Mouse (Mus musculus) midbrain, embryonic 16.5 days (tissue): ENCODE measurements around the gene Itgad. TPM values are rescaled to one million over a fixed set of nuclear protein-coding genes. Genes with fewer than 3 reads are reported as not detected.

Source experiments
- ATAC-seq: fragments of 200-750 bp; cut with Nextera tagmentation; 2 replicates; pipeline ENCODE4 v1.8.0; 2017; ENCODE audit warnings: moderate TSS enrichment
- H3K27ac ChIP-seq: fragments of 300-500 bp; sonication (generic); 2 replicates; pipeline ENCODE4 v1.5.1; 2014; ENCODE audit warnings: mild to moderate bottlenecking, low read length, mixed read lengths
- H3K27me3 ChIP-seq: fragments of 300-500 bp; sonication (generic); 2 replicates; pipeline ENCODE4 v1.6.1; 2014; ENCODE audit warnings: low read depth, low read length, mixed read lengths; ENCODE audit not compliant: control insufficient read depth, insufficient read depth
- H3K36me3 ChIP-seq: fragments of 300-500 bp; sonication (generic); 2 replicates; pipeline ENCODE4 v1.6.1; 2014; ENCODE audit warnings: mild to moderate bottlenecking, low read length, moderate library complexity, mixed read lengths; ENCODE audit not compliant: control insufficient read depth, insufficient read depth
- H3K4me1 ChIP-seq: fragments of 300-500 bp; sonication (generic); 2 replicates; pipeline ENCODE4 v1.6.1; 2014; ENCODE audit warnings: mild to moderate bottlenecking, low read length, mixed read lengths; ENCODE audit not compliant: control insufficient read depth, insufficient read depth
- H3K4me2 ChIP-seq: fragments of 300-500 bp; sonication (generic); 2 replicates; pipeline ENCODE4 v1.6.1; 2014; ENCODE audit warnings: mild to moderate bottlenecking, low read length, mixed read lengths
- H3K4me3 ChIP-seq: fragments of 300-500 bp; sonication (generic); 2 replicates; pipeline ENCODE4 v1.5.1; 2014; ENCODE audit warnings: low read depth, mild to moderate bottlenecking, low read length, moderate library complexity, mixed read lengths
- H3K9ac ChIP-seq: fragments of 300-500 bp; sonication (generic); 2 replicates; pipeline ENCODE4 v1.6.1; 2014; ENCODE audit warnings: low read depth, low read length, mixed read lengths
- H3K9me3 ChIP-seq: fragments of 300-500 bp; sonication (generic); replicated peaks from 2 replicates; pipeline ENCODE4 v1.6.1; 2014; ENCODE audit warnings: mild to moderate bottlenecking, low read length, mixed read lengths; ENCODE audit not compliant: control insufficient read depth, poor library complexity, severe bottlenecking
- WGBS: fragments of 180-500 bp; shearing (Covaris S2); extraction: QIAGEN DNeasy Blood & Tissue Kit; methylation state at CpG from one replicate; pipeline ENCODE4 v1.1.7; 2014; 5-methylcytosine and 5-hydroxymethylcytosine counted together
- polyA plus RNA-seq: library from polyadenylated mRNA; unstranded; fragments of >200 nt; fragmentation: Nextera tagmentation; extraction: Ambion mirVana; gene quantifications from 2 replicates; pipeline ENCODE4 v1.2.1, GENCODE M21; 2015

Gene Itgad
- polyA plus RNA-seq, 1 experiment from 2014 or later: not detected

DNA sequence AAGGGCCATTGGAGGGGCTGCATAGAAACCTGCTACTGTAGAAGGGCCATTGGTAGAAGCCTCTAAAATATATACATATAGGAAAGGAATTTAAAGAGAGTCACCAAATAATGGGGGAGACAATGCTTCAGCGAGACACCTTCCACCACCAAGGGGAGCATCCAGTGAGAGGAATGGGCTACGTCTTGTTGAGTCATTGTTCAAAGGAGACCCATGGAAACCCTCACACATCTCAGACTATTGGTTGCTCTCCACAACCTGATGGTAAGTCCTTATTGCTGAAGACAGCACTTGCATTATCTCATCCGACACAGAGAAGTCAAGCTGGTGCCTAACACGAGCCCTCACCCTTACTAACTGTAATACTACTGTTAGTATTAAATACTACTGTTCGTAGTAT, 101.6 kb downstream of the Itgad start:
- no peak overlapping the region for H3K4me2 ChIP-seq
- H3K36me3 ChIP-seq: no peaks in the 10 kb centered on the region
- no peak overlapping the region for H3K9ac ChIP-seq
- 0 out of 2 replicates have a peak, but pooled peaks cover 3% of the 10 kb centered on the region for H3K27me3 ChIP-seq
- no peak for ATAC-seq
- 96% methylated on average over 5 of the region's 5 CpGs for WGBS
- no peak overlapping the region for H3K4me3 ChIP-seq
- no peak overlapping the region for H3K27ac ChIP-seq
- H3K4me1 ChIP-seq: peaks cover 7% of the 10 kb centered on the region
- H3K9me3 ChIP-seq: no peaks in the 10 kb centered on the region

DNA sequence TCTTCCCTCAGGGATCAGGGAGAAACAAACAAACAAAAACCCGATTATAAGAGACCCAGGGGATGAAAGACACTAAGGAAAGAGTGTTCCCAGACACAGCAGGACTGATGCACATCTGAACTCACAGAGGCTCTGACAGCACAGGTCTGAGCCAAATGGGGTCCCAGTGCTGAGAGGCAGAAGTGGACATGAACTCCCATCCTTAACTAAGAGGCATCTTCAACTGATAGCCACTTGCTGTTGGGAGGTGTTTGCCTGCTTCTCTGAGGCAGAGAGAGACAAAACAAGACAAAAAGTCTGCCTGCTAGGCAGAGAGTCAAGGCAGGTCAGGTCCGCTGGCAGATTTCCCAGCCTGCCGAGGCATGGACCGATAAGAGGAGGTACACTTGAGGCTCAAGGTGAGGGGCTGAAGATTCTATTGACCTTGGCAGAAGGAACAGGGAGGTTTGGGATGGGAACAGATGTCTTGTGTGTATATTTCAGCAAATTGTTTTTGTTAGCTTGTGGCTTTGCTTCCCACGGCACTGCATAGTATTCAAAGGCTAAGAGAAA, 102.7 kb downstream of the Itgad start:
- Histone ChIP-seq H3K9me3 (no peaks in the 10 kb centered on the region), H3K9ac (no peak overlapping the region), H3K36me3 (no peaks in the 10 kb centered on the region), H3K4me1 (peaks cover 7% of the 10 kb centered on the region), H3K4me2 (no peak overlapping the region), H3K4me3 (no peak overlapping the region), H3K27me3 (no peaks in the 10 kb centered on the region), H3K27ac (no peak overlapping the region)
- 61% methylated on average over 5 of the region's 5 CpGs for WGBS
- ATAC-seq: no peak

- Histone ChIP-seq H3K4me2 (no peak within 1 kb of the TSS), H3K4me1 (no peaks in the 10 kb centered on the region), H3K9ac (no peak within 1 kb of the TSS), H3K27ac (no peak within 1 kb of the TSS), H3K36me3 (no peaks in the 10 kb centered on the region), H3K27me3 (no peaks in the 10 kb centered on the region), H3K9me3 (no peaks in the 10 kb centered on the region), H3K4me3 (no peak within 1 kb of the TSS)
- no peak for ATAC-seq
- 85% methylated on average over 6 of the region's 6 CpGs for WGBS
These were observed 111.2 kb downstream of the Itgad start, which contains the start of gene Slc5a2 for GRCm38 (mm10) chr7:128265411-128265810. TSS of gene Slc5a2 (plus strand) at chr7:128265657.

- no peak overlapping the region for H3K27ac ChIP-seq
- H3K4me1 ChIP-seq: no peaks in the 10 kb centered on the region
- ATAC-seq: no peak
- H3K9ac ChIP-seq: no peak overlapping the region
- no peak overlapping the region for H3K4me3 ChIP-seq
- H3K4me2 ChIP-seq: no peak overlapping the region
- no peaks in the 10 kb centered on the region for H3K9me3 ChIP-seq
- H3K27me3 ChIP-seq: no peaks in the 10 kb centered on the region
- H3K36me3 ChIP-seq: no peaks in the 10 kb centered on the region
- 80% methylated on average over 5 of the region's 5 CpGs for WGBS
These were observed 111.9 kb downstream of the Itgad start for GRCm38 (mm10) chr7:128266056-128266455.

GRCm38 (mm10) chr7:128267391-128267790, 113.2 kb downstream of the Itgad start:
- no peaks in the 10 kb centered on the region for H3K9me3 ChIP-seq
- H3K4me2 ChIP-seq: no peak overlapping the region
- WGBS: 67% methylated on average over 13 of the region's 13 CpGs
- no peak overlapping the region for H3K27ac ChIP-seq
- H3K4me1 ChIP-seq: no peaks in the 10 kb centered on the region
- H3K4me3 ChIP-seq: no peak overlapping the region
- no peak overlapping the region for H3K9ac ChIP-seq
- H3K36me3 ChIP-seq: peaks cover 7% of the 10 kb centered on the region
- no peak for ATAC-seq
- no peaks in the 10 kb centered on the region for H3K27me3 ChIP-seq

DNA sequence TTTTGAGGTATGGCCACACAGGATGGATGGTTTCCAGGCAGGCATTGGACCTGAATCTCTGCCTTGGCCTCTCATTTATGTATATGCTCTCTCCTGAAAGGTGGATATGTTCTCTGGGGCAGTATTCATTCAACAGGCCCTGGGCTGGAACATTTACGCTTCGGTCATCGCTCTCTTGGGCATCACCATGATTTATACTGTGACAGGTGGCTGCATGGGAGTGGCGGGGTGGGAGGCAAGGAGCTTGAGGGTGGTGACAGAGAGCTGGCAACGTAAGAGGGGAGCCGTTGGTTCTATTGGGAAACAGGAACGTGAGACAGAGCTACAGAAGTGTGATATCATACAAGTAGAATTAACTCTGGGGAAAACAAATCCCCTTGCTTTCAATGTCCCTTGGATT, 113.6 kb downstream of the Itgad start:
- Histone ChIP-seq H3K27me3 (no peaks in the 10 kb centered on the region), H3K27ac (no peak overlapping the region), H3K4me3 (no peak overlapping the region), H3K4me2 (no peak overlapping the region), H3K9ac (no peak overlapping the region), H3K4me1 (no peaks in the 10 kb centered on the region), H3K36me3 (peaks cover 7% of the 10 kb centered on the region), H3K9me3 (no peaks in the 10 kb centered on the region)
- no peak for ATAC-seq
- 95% methylated on average over 7 of the region's 7 CpGs for WGBS

- Histone ChIP-seq H3K4me1 (no peaks in the 10 kb centered on the region), H3K4me3 (no peak overlapping the region), H3K27me3 (no peaks in the 10 kb centered on the region), H3K4me2 (no peak overlapping the region), H3K27ac (no peak overlapping the region), H3K9ac (no peak overlapping the region), H3K9me3 (no peaks in the 10 kb centered on the region), H3K36me3 (peaks cover 7% of the 10 kb centered on the region)
- no peak for ATAC-seq
- 62% methylated on average over 13 of the region's 13 CpGs for WGBS
These were observed 116.3 kb downstream of the Itgad start for GRCm38 (mm10) chr7:128270431-128270850.

DNA sequence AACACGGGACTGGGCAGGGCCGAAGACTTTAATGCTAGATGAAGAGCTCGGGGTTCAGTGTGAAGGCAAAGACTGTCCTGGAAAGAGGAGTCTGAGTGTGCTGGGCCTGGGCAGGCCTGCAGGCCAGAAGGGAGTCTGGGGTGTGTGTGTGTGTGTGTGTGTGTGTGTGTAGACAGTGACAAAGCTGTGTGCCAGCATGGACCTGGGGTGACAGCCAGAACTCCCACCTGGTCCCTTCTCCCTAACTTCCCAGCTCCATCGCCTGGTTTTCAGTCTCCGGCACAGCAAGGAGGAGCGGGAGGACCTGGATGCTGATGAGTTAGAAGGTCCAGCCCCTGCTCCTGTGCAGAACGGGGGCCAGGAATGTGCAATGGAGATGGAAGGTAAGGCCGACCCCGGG, 117.3 kb downstream of the Itgad start:
- Histone ChIP-seq H3K27me3 (no peaks in the 10 kb centered on the region), H3K27ac (no peak overlapping the region), H3K9me3 (no peaks in the 10 kb centered on the region), H3K4me3 (no peak overlapping the region), H3K36me3 (peaks cover 10% of the 10 kb centered on the region), H3K4me1 (no peaks in the 10 kb centered on the region), H3K9ac (no peak overlapping the region), H3K4me2 (no peak overlapping the region)
- no peak for ATAC-seq
- 95% methylated on average over 9 of the region's 9 CpGs for whole genome bisulfite sequencing
